Mouse (Mus musculus) myocyte (in vitro differentiated cells): ENCODE results near the gene Cstb. TPM values are rescaled to one million over a fixed set of nuclear protein-coding genes. Genes with fewer than 3 reads are reported as not detected.
"Not testable (repeated sequence)": the region's sequence is repeated elsewhere in the genome, so short reads cannot be mapped to it uniquely, and the experiment has no call there.

Experiments
- H3K27me3 ChIP-seq: one replicate; pipeline ENCODE4 v1.6.1; 2011; ENCODE audit not compliant: control insufficient read depth, insufficient read depth, insufficient read length
- H3K36me3 ChIP-seq: one replicate; pipeline ENCODE4 v1.6.1; 2011; ENCODE audit not compliant: control insufficient read depth, insufficient read depth
- H3K4me2 ChIP-seq: one replicate; pipeline ENCODE4 v1.6.1; 2011; ENCODE audit warnings: low read depth, control low read depth
- H3K4me3 ChIP-seq: one replicate; pipeline ENCODE4 v1.5.1; 2011; ENCODE audit warnings: mild to moderate bottlenecking, control low read depth, moderate library complexity
- H3K79me2 ChIP-seq: one replicate; pipeline ENCODE4 v1.6.1; 2011; ENCODE audit not compliant: control insufficient read depth, insufficient read depth
- H3ac ChIP-seq: one replicate; pipeline ENCODE4 v1.6.1; 2011; ENCODE audit not compliant: control insufficient read depth, insufficient read length
- CEBPB ChIP-seq: IDR thresholded peaks from 2 replicates; pipeline ENCODE4 v1.6.1; 2011; ENCODE audit warnings: mild to moderate bottlenecking, moderate library complexity; ENCODE audit not compliant: poor library complexity, insufficient read depth, severe bottlenecking
- E2F4 ChIP-seq: IDR thresholded peaks from one replicate; pipeline ENCODE4 v1.6.1; 2011; ENCODE audit warnings: mild to moderate bottlenecking, control low read depth, moderate library complexity; ENCODE audit not compliant: insufficient read depth
- MAX ChIP-seq: IDR thresholded peaks from one replicate; pipeline ENCODE4 v1.6.1; 2011; ENCODE audit warnings: low read depth, mild to moderate bottlenecking, control low read depth
- MYOD1 ChIP-seq, 3 experiments: IDR thresholded peaks; one replicate each; pipeline ENCODE4 v1.6.1; 2011; ENCODE audit warnings: control low read depth in 2 of 3, low read depth in 2 of 3, mild to moderate bottlenecking in 2 of 3, moderate library complexity in 1 of 3; ENCODE audit not compliant: insufficient read length in 2 of 3, control insufficient read depth in 1 of 3
- MYOG ChIP-seq, 3 experiments: IDR thresholded peaks; one replicate each; pipeline ENCODE4 v1.6.1; 2011; ENCODE audit warnings: control low read depth in 2 of 3, low read depth in 2 of 3, mild to moderate bottlenecking in 2 of 3; ENCODE audit not compliant: insufficient read length in 2 of 3, control insufficient read depth in 1 of 3, insufficient read depth in 1 of 3
- POLR2A ChIP-seq: IDR thresholded peaks from one replicate; pipeline ENCODE4 v1.6.1; 2011; ENCODE audit warnings: low read depth, mild to moderate bottlenecking, control low read depth, moderate library complexity; ENCODE audit not compliant: insufficient read length
- POLR2AphosphoS2 ChIP-seq: IDR thresholded peaks from one replicate; pipeline ENCODE4 v1.6.1; 2011; ENCODE audit warnings: low read depth, control low read depth; ENCODE audit not compliant: insufficient read length
- REST ChIP-seq: IDR thresholded peaks from one replicate; pipeline ENCODE4 v1.6.1; 2011; ENCODE audit warnings: mild to moderate bottlenecking, control low read depth, moderate library complexity; ENCODE audit not compliant: insufficient read depth, insufficient read length
- SRF ChIP-seq: IDR thresholded peaks from one replicate; pipeline ENCODE4 v1.6.1; 2011; ENCODE audit warnings: low read depth; ENCODE audit not compliant: control insufficient read depth, insufficient read length
- TCF12 ChIP-seq: IDR thresholded peaks from one replicate; pipeline ENCODE4 v1.6.1; 2011; ENCODE audit warnings: mild to moderate bottlenecking, control low read depth; ENCODE audit not compliant: poor library complexity, insufficient read depth, severe bottlenecking
- TCF3 ChIP-seq: IDR thresholded peaks from one replicate; pipeline ENCODE4 v1.6.1; 2011; ENCODE audit warnings: low read depth, control low read depth; ENCODE audit not compliant: insufficient read length
- USF1 ChIP-seq: IDR thresholded peaks from one replicate; pipeline ENCODE4 v1.6.1; 2011; ENCODE audit warnings: low read depth, mild to moderate bottlenecking, control low read depth, moderate library complexity
- polyA plus RNA-seq: library from polyadenylated mRNA; unstranded; fragments of >200 nt; fragmentation: generic; extraction: Trizol; gene quantifications from one replicate; pipeline ENCODE4 v1.2.1, GENCODE M21; 2012; ENCODE audit warnings: missing spikeins

The Cstb gene
- polyA plus RNA-seq, 1 experiment: 197 TPM

DNA sequence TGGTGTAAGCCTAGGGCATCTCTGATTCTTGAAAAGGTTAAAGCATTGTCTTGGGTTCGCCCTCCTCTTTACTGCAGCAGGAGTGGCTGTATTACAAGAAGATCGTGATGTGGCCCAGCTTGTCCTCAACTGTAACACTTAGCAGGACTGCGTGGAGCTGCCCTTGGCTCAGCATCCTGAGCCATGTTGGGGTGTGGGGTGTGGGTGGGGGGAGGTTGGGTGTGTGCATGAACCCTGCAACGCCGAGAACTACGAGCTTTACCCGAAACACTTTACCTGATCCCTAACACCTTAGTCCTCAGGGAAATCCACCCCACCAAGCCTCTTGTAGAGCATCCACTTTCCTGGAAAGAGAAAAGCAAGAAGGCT is 12.3 kb upstream of the Cstb start:
- H3K4me3 ChIP-seq: peak overlapping the region; percentile 82
- TF ChIP-seq TCF3: no peak
- no peaks in the 10 kb centered on the region for H3K27me3 ChIP-seq
- H3K36me3 ChIP-seq: peaks cover 5% of the 10 kb centered on the region
- peak overlapping the region; percentile 63 for H3K4me2 ChIP-seq
- H3K79me2 ChIP-seq: peaks cover 26% of the 10 kb centered on the region
- peak overlapping the region; percentile 15 for H3ac ChIP-seq

- H3K4me2 ChIP-seq, H3K36me3 ChIP-seq, H3K27me3 ChIP-seq, H3ac ChIP-seq, H3K4me3 ChIP-seq: not testable (repeated sequence)
- peaks cover 23% of the 10 kb centered on the region for H3K79me2 ChIP-seq
Measured at GRCm38 (mm10) chr10:78414936-78415335, 10.5 kb upstream of the Cstb start.

- no peak overlapping the region for H3K4me2 ChIP-seq
- no peak for TF ChIP-seq MYOG (IDR thresholded peaks at IDR 0.05; ENCODE audit: control insufficient read depth in 1 of 3, insufficient read depth in 1 of 3, insufficient read length in 2 of 3, low read depth in 2 of 3)
- no peak for TF ChIP-seq USF1
- no peak for TF ChIP-seq SRF
- TF ChIP-seq E2F4: no peak
- TF ChIP-seq TCF12: no peak
- TF ChIP-seq TCF3: no peak
- TF ChIP-seq REST: no peak
- TF ChIP-seq MYOD1 (IDR thresholded peaks at IDR 0.05; ENCODE audit: control insufficient read depth in 1 of 3, insufficient read length in 2 of 3, low read depth in 2 of 3): no peak
- no peak for TF ChIP-seq POLR2AphosphoS2
- TF ChIP-seq MAX: no peak
- TF ChIP-seq POLR2A: no peak
- TF ChIP-seq CEBPB: no peak
- no peaks in the 10 kb centered on the region for H3K79me2 ChIP-seq
- no peak overlapping the region for H3K4me3 ChIP-seq
- H3K27me3 ChIP-seq: no peaks in the 10 kb centered on the region
- H3ac ChIP-seq: no peak overlapping the region
- no peaks in the 10 kb centered on the region for H3K36me3 ChIP-seq
Measured at GRCm38 (mm10) chr10:78417888-78418287, 7.6 kb upstream of the Cstb start.

DNA sequence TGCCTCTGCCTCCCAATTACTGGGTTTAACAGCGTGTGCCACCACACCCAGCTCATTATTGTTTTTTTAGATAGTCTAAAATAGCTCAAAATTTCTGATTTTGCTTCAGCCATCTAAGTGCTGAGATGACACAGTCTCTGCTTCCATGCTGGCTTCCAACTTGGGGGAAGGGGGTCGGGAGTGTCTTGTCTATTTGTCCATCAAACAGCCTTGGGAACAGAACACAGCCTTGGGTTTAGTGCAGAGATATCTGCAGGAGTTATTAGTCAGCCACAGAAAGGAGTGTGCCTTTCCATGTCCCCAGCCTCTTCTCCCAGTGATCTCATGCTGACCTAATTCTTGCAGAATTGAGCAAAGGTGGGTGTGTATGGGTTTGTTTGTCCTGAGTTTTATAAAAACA is 6.7 kb upstream of the Cstb start:
- Histone ChIP-seq H3K36me3 (no peaks in the 10 kb centered on the region), H3K27me3 (no peaks in the 10 kb centered on the region), H3ac (no peak overlapping the region), H3K4me3 (no peak overlapping the region), H3K4me2 (no peak overlapping the region), H3K79me2 (no peaks in the 10 kb centered on the region)
- TF ChIP-seq MAX (no peak), CEBPB (no peak), POLR2A (no peak), SRF (no peak), MYOG (IDR thresholded peaks at IDR 0.05; ENCODE audit: control insufficient read depth in 1 of 3, insufficient read depth in 1 of 3, insufficient read length in 2 of 3, low read depth in 2 of 3) (no peak), REST (no peak), E2F4 (no peak), MYOD1 (IDR thresholded peaks at IDR 0.05; ENCODE audit: control insufficient read depth in 1 of 3, insufficient read length in 2 of 3, low read depth in 2 of 3) (no peak), USF1 (no peak), TCF3 (no peak), POLR2AphosphoS2 (no peak), TCF12 (no peak)

- TF ChIP-seq MYOD1 (IDR thresholded peaks at IDR 0.05; ENCODE audit: control insufficient read depth in 1 of 3, insufficient read length in 2 of 3, low read depth in 2 of 3) (no peak), CEBPB (no peak), POLR2A (no peak)
- Histone ChIP-seq H3K27me3 (no peaks in the 10 kb centered on the region), H3K4me3 (no peak overlapping the region), H3K36me3 (no peaks in the 10 kb centered on the region), H3K4me2 (no peak overlapping the region), H3ac (no peak overlapping the region), H3K79me2 (peaks cover 2% of the 10 kb centered on the region)
Measured at GRCm38 (mm10) chr10:78420929-78421328, 4.5 kb upstream of the Cstb start.

DNA sequence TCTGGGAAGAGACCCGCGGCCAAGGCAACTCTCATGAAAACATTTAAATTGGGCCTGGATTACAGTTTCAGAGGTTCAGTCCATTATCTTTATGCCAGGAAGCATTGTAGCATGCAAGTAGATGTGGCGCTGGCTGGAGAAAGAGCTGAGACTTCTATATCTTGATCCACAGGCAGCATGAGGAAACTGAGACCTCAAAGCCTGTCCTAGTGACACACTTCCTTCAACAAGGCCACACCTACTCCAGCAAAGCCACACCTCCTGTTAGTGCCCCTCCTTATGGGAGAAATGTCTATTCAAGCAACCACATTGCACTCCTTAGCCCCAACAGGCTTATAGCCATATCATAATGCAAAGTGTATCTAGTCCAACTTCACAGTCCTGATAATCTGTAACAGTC is 2.9 kb upstream of the Cstb start:
- Histone ChIP-seq H3K4me2 (no peak overlapping the region), H3K4me3 (no peak overlapping the region), H3ac (no peak overlapping the region), H3K79me2 (peaks cover 9% of the 10 kb centered on the region), H3K36me3 (no peaks in the 10 kb centered on the region), H3K27me3 (no peaks in the 10 kb centered on the region)
- TF ChIP-seq MAX (no peak), POLR2AphosphoS2 (no peak), SRF (no peak), POLR2A (no peak), MYOG (IDR thresholded peaks at IDR 0.05; ENCODE audit: control insufficient read depth in 1 of 3, insufficient read depth in 1 of 3, insufficient read length in 2 of 3, low read depth in 2 of 3) (no peak), TCF12 (no peak), REST (no peak), MYOD1 (IDR thresholded peaks at IDR 0.05; ENCODE audit: control insufficient read depth in 1 of 3, insufficient read length in 2 of 3, low read depth in 2 of 3) (no peak), TCF3 (no peak)
